Mouse (Mus musculus): Measurements from ENCODE around the gene Fam20a.

DNA sequence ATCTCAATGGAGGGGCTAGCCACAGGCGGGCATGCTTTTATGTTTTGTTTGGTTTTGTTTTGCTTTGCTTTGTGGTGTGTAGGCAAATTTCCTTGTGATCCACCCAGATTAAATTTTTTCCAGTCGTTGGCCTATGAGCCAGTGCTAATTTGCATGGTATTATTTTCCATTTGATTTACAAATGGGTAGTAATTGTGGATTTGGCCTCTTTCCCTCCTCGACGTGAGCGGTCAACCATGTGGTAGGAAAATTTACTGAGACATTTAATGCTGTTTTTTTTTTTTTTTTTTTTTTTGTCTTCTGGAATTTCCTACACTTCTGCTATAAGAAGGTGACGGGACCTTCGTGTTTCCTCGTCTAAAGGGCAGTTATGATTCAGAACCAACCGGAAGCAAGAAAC, 18.2 kb downstream of the Fam20a start:
- TF ChIP-seq POLR2A (IDR thresholded peaks at IDR 0.05; ENCODE audit: insufficient read depth, low read depth, low read length) (no peak), CTCF (IDR thresholded peaks at IDR 0.05) (no peak)
